Mouse (Mus musculus): ENCODE data around the gene Katnal1. TPM values are rescaled to one million over a fixed set of nuclear protein-coding genes. Genes with fewer than 3 reads are reported as not detected.

Gene Katnal1
- polyA plus RNA-seq, 1 experiment, result 2.4 TPM

DNA sequence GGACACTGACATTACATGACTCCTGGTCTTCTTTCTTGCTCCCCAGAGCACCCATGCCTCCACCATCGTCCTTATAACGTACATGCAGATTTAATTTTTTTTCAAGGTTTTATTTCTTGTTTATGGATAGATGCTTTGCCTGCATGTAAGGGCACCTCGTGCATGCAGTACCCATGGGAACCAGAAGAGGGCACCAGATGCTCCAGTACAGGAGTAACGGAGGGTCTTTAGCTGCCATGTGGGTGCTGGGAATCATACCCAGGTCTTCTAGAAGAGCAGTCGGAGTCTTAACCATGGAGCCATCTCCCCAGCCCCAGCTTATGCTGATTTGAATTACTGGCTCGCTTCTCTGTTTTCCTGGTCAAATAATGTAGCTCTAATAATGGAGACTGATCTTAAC is 13.2 kb upstream of the Katnal1 start:
- Histone ChIP-seq H3K4me1 (ENCODE audit: control insufficient read depth, insufficient read depth, insufficient read length) (no peaks in the 10 kb centered on the region), H3K27me3 (ENCODE audit: control insufficient read depth, insufficient read depth, low read length) (no peaks in the 10 kb centered on the region), H3K36me3 (ENCODE audit: control insufficient read depth, insufficient read depth, low read length) (no peaks in the 10 kb centered on the region), H3K27ac (ENCODE audit: insufficient read depth, low read length) (no peak overlapping the region), H3K4me3 (ENCODE audit: extremely low read depth, insufficient read depth, insufficient read length) (no peak overlapping the region)
- TF ChIP-seq CTCF (IDR thresholded peaks at IDR 0.05; ENCODE audit: extremely low read depth, insufficient read depth, insufficient read length, insufficient replicate concordance), result no peak; the same call in 1 of the 2 replicates
- TF ChIP-seq POLR2A (IDR thresholded peaks at IDR 0.05; ENCODE audit: low read depth, low read length), result no peak
- no peak for DNase-seq (ENCODE audit: low read depth in 1 of 2, low spot score in 2 of 2)
- WGBS, result 94% methylated on average over 6 of the region's 6 CpGs

- Histone ChIP-seq H3K4me1 (ENCODE audit: control insufficient read depth, insufficient read depth, insufficient read length) (no peaks in the 10 kb centered on the region), H3K4me3 (ENCODE audit: extremely low read depth, insufficient read depth, insufficient read length) (no peak overlapping the region), H3K36me3 (ENCODE audit: control insufficient read depth, insufficient read depth, low read length) (no peaks in the 10 kb centered on the region), H3K27me3 (ENCODE audit: control insufficient read depth, insufficient read depth, low read length) (no peaks in the 10 kb centered on the region), H3K27ac (ENCODE audit: insufficient read depth, low read length) (no peak overlapping the region)
- no peak for DNase-seq (ENCODE audit: low read depth in 1 of 2, low spot score in 2 of 2)
- TF ChIP-seq CTCF (IDR thresholded peaks at IDR 0.05; ENCODE audit: extremely low read depth, insufficient read depth, insufficient read length, insufficient replicate concordance) (no peak), POLR2A (IDR thresholded peaks at IDR 0.05; ENCODE audit: low read depth, low read length) (no peak)
- WGBS, result 88% methylated on average over 10 of the region's 10 CpGs
These were observed 12.7 kb upstream of the Katnal1 start for GRCm38 (mm10) chr5:148941867-148942266.

DNA sequence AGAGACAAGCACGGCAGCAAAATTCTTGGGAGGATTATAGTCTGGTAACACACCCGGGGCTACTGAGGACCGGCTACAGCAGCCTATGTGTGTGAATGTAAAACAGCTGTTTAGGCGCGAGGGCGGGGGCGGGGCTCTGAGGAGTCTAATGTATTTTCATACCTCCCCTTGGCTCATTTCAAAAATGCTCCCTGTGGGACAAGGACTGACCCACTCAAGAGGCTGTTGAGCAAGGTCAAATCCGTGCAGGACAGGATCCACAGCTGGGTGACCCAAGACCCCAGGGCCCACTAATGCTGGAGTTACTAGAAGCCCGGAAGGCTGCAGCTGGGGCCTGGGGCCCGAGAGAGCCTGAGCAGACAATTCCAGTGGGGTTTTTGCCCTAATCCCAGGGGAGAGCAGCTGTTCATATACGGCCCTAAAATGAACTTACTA is 10.8 kb upstream of the Katnal1 start:
- Histone ChIP-seq H3K36me3 (ENCODE audit: control insufficient read depth, insufficient read depth, low read length) (no peaks in the 10 kb centered on the region), H3K27me3 (ENCODE audit: control insufficient read depth, insufficient read depth, low read length) (no peaks in the 10 kb centered on the region), H3K4me3 (ENCODE audit: extremely low read depth, insufficient read depth, insufficient read length) (no peak overlapping the region), H3K27ac (ENCODE audit: insufficient read depth, low read length) (no peak overlapping the region), H3K4me1 (ENCODE audit: control insufficient read depth, insufficient read depth, insufficient read length) (no peaks in the 10 kb centered on the region)
- no peak for DNase-seq (ENCODE audit: low read depth in 1 of 2, low spot score in 2 of 2)
- WGBS, result 46% methylated on average over 11 of the region's 11 CpGs
- TF ChIP-seq CTCF (IDR thresholded peaks at IDR 0.05; ENCODE audit: extremely low read depth, insufficient read depth, insufficient read length, insufficient replicate concordance), result no peak

DNA sequence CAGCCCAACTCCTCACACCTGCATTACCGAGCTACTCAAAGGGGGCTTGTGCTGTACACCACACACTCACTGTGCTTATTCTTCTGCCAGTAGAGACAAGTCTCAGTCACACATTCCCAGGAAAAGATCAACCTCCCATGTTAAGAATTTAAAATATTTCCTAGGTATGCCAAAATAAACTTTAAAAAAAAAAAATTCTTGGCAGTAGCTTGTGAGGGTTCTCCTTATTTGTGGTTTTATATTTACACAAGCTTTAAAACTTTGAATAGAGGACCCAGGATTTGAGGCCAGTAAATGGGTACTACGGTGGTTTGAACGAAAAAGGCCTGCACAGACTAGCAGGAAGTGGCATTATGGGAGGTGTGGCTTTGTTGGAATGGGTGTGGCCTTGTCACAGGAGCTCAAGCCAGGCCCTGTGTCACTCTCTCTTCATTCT is 7.4 kb upstream of the Katnal1 start:
- Histone ChIP-seq H3K36me3 (ENCODE audit: control insufficient read depth, insufficient read depth, low read length) (no peaks in the 10 kb centered on the region), H3K27ac (ENCODE audit: insufficient read depth, low read length) (no peak overlapping the region), H3K4me1 (ENCODE audit: control insufficient read depth, insufficient read depth, insufficient read length) (no peaks in the 10 kb centered on the region), H3K4me3 (ENCODE audit: extremely low read depth, insufficient read depth, insufficient read length) (no peak overlapping the region), H3K27me3 (ENCODE audit: control insufficient read depth, insufficient read depth, low read length) (no peaks in the 10 kb centered on the region)
- no peak for TF ChIP-seq POLR2A (IDR thresholded peaks at IDR 0.05; ENCODE audit: low read depth, low read length)
- TF ChIP-seq CTCF (IDR thresholded peaks at IDR 0.05; ENCODE audit: extremely low read depth, insufficient read depth, insufficient read length, insufficient replicate concordance), result no peak
- no peak for DNase-seq (ENCODE audit: low read depth in 1 of 2, low spot score in 2 of 2)
- WGBS, result 78% methylated on average over 3 of the region's 3 CpGs

DNA sequence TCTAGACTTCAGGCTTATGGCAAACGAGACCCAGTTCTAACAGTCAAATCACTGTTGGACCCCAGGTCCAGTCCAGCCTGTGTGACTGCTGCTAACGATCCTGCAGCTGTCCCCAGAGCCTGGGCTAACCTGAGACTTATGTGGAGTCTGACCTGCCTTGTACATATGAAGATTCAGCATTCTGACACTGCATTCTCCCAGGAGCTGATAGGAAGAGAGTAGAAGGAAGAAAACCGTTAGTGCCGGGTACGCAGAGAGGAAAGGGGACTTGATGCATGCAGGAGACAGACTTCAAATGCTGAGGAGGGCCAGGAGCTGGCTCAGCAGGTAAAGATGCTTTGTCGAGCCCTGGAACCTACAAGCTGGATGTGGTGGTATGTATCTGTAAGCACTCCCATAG is 6.8 kb upstream of the Katnal1 start:
- no peak overlapping the region for H3K4me3 ChIP-seq (ENCODE audit: extremely low read depth, insufficient read depth, insufficient read length)
- WGBS, result 87% methylated on average over 6 of the region's 6 CpGs
- DNase-seq (ENCODE audit: low read depth in 1 of 2, low spot score in 2 of 2), result no peak
- no peaks in the 10 kb centered on the region for H3K4me1 ChIP-seq (ENCODE audit: control insufficient read depth, insufficient read depth, insufficient read length)
- H3K36me3 ChIP-seq (ENCODE audit: control insufficient read depth, insufficient read depth, low read length), result no peaks in the 10 kb centered on the region
- no peak for TF ChIP-seq POLR2A (IDR thresholded peaks at IDR 0.05; ENCODE audit: low read depth, low read length)
- no peak for TF ChIP-seq CTCF (IDR thresholded peaks at IDR 0.05; ENCODE audit: extremely low read depth, insufficient read depth, insufficient read length, insufficient replicate concordance)
- H3K27me3 ChIP-seq (ENCODE audit: control insufficient read depth, insufficient read depth, low read length), result no peaks in the 10 kb centered on the region
- H3K27ac ChIP-seq (ENCODE audit: insufficient read depth, low read length), result no peak overlapping the region

DNA sequence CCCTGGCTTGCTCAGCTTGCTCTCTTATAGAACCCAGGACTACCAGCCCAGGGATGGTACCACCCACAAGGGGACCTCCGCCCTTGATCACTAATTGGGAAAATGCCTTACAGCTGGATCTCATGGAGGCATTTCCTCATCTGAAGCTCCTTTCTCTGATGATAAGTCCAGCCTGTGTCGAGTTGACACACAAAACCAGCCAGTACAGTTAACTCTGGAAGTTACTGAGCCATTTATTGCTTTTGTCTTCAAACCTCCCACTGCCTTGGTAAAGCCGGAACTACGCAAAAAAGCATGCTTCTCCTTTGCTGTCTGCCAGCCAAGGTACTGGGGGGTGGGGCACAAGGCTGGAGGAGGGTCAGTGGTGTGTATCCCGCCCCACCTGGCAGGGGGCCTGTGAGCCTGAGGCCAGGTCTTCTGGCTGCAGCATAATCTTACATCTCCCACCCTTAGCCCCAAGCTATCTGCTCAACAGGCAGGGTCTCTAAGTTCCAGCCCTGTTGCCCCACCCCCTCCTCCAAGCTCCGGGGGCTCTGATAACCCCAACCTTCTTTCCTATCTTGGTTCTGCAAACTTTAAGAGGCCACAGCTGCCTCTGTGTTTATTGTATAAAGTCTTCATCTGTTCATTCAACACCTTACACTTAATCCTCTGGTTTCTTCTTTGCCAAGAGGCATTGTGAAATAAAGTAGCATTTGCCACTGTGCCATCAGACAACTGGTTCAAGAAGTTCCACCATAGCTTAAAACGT is 6.1 kb upstream of the Katnal1 start:
- Histone ChIP-seq H3K4me3 (ENCODE audit: extremely low read depth, insufficient read depth, insufficient read length) (no peak overlapping the region), H3K27me3 (ENCODE audit: control insufficient read depth, insufficient read depth, low read length) (no peaks in the 10 kb centered on the region), H3K36me3 (ENCODE audit: control insufficient read depth, insufficient read depth, low read length) (no peaks in the 10 kb centered on the region), H3K27ac (ENCODE audit: insufficient read depth, low read length) (no peak overlapping the region), H3K4me1 (ENCODE audit: control insufficient read depth, insufficient read depth, insufficient read length) (no peaks in the 10 kb centered on the region)
- no peak for DNase-seq (ENCODE audit: low read depth in 1 of 2, low spot score in 2 of 2)
- WGBS, result 75% methylated on average over 7 of the region's 7 CpGs
- no peak for TF ChIP-seq POLR2A (IDR thresholded peaks at IDR 0.05; ENCODE audit: low read depth, low read length)
- TF ChIP-seq CTCF (IDR thresholded peaks at IDR 0.05; ENCODE audit: extremely low read depth, insufficient read depth, insufficient read length, insufficient replicate concordance), result no peak

- Histone ChIP-seq H3K36me3 (ENCODE audit: control insufficient read depth, insufficient read depth, low read length) (no peaks in the 10 kb centered on the region), H3K27me3 (ENCODE audit: control insufficient read depth, insufficient read depth, low read length) (no peaks in the 10 kb centered on the region), H3K4me3 (ENCODE audit: extremely low read depth, insufficient read depth, insufficient read length) (no peak overlapping the region), H3K27ac (ENCODE audit: insufficient read depth, low read length) (no peak overlapping the region), H3K4me1 (ENCODE audit: control insufficient read depth, insufficient read depth, insufficient read length) (no peaks in the 10 kb centered on the region)
- DNase-seq (ENCODE audit: low read depth in 1 of 2, low spot score in 2 of 2), result no peak
- TF ChIP-seq POLR2A (IDR thresholded peaks at IDR 0.05; ENCODE audit: low read depth, low read length) (no peak), CTCF (IDR thresholded peaks at IDR 0.05; ENCODE audit: extremely low read depth, insufficient read depth, insufficient read length, insufficient replicate concordance) (no peak)
- 82% methylated on average over 6 of the region's 6 CpGs for WGBS
These were observed 5.3 kb upstream of the Katnal1 start for GRCm38 (mm10) chr5:148934457-148934856.

All from spleen, adult 2 months (tissue).